Mouse (Mus musculus) midbrain, embryonic 11.5 days (tissue): ENCODE data around the gene Gm28048. TPM values are rescaled to one million over a fixed set of nuclear protein-coding genes. Genes with fewer than 3 reads are reported as not detected.

Experiments
- ATAC-seq: fragments of 200-750 bp; cut with Nextera tagmentation; 2 replicates; pipeline ENCODE4 v1.8.0; 2017; ENCODE audit warnings: moderate TSS enrichment, moderate library complexity; ENCODE audit not compliant: low FRiP score
- DNase-seq: peaks from one replicate; pipeline ENCODE4 v3.0.0; 2015; ENCODE audit warnings: low spot score; ENCODE audit errors: missing footprints
- H3K27ac ChIP-seq: fragments of 300-500 bp; sonication (generic); 2 replicates; pipeline ENCODE4 v1.5.1; 2014; ENCODE audit warnings: low read depth, low read length
- H3K27me3 ChIP-seq: fragments of 300-500 bp; sonication (generic); 2 replicates; pipeline ENCODE4 v1.6.1; 2014; ENCODE audit warnings: mild to moderate bottlenecking, low read length, moderate library complexity, mixed read lengths; ENCODE audit not compliant: control insufficient read depth, insufficient read depth
- H3K36me3 ChIP-seq: fragments of 300-500 bp; sonication (generic); 2 replicates; pipeline ENCODE4 v1.6.1; 2014; ENCODE audit warnings: mild to moderate bottlenecking, low read length, moderate library complexity, mixed read lengths; ENCODE audit not compliant: control insufficient read depth, insufficient read depth
- H3K4me1 ChIP-seq: fragments of 300-500 bp; sonication (generic); 2 replicates; pipeline ENCODE4 v1.6.1; 2014; ENCODE audit warnings: low read length; ENCODE audit not compliant: control insufficient read depth, insufficient read depth
- H3K4me2 ChIP-seq: fragments of 300-500 bp; sonication (generic); 2 replicates; pipeline ENCODE4 v1.6.1; 2014; ENCODE audit warnings: mild to moderate bottlenecking, moderate library complexity
- H3K4me3 ChIP-seq: fragments of 300-500 bp; sonication (generic); 2 replicates; pipeline ENCODE4 v1.5.1; 2014; ENCODE audit warnings: low read depth, low read length
- H3K9ac ChIP-seq: fragments of 300-500 bp; sonication (generic); 2 replicates; pipeline ENCODE4 v1.6.1; 2014; ENCODE audit warnings: low read length
- H3K9me3 ChIP-seq: fragments of 300-500 bp; sonication (generic); 2 replicates; pipeline ENCODE4 v1.6.1; 2016; ENCODE audit warnings: low read length; ENCODE audit not compliant: control insufficient read depth
- WGBS: fragments of 180-500 bp; shearing (Covaris S2); extraction: QIAGEN DNeasy Blood & Tissue Kit; methylation state at CpG from one replicate; pipeline ENCODE4 v1.1.7; 2014; 5-methylcytosine and 5-hydroxymethylcytosine counted together
- polyA plus RNA-seq: library from polyadenylated mRNA; unstranded; fragments of >200 nt; fragmentation: Nextera tagmentation; extraction: Ambion mirVana; gene quantifications from 2 replicates; pipeline ENCODE4 v1.2.1, GENCODE M21; 2014

The Gm28048 gene
- polyA plus RNA-seq: 5.2 and 5.6 TPM in 2 replicates

DNA sequence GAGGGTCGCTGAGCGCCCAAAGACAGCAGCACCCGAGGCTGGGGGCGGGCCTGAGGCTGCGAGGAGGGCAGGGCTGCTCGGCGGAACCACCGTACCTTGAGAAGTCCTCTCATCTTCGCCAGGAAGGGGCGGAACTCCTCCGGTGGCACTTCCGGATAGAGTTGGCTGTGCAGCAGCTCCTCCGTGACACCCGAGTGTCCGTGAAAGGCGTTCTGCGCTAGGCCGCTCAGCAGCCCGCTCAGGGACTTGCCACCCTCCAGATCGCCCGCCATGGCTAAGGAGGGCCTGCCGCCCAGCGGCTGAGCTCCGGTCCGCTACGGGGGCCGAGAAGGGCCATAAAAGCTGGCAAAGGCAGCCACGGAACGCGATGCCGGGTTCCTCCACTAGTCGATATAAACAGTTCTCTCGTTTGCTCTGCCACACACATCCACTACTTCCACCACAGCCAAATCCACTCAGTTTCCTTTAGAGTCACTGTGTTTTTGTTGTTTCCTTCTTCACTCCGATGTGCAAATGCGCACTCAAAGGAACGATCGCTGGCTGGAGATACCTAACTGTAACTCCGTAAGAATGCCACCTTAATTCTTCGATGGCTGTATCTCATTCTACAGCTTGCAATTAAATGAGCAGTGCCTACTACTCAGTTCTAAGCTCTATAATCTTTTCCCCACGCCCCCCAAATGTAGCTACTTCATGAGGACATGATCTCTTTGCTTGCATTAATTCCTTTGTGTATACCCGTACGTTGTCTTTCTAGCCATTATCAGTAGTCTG, at the start of gene Gm28048, which contains the start of gene Commd1:
Gm28048 (minus strand) TSS at position 107 of the 774 bp plus-strand sequence.
Commd1 (minus strand) TSS at position 399 of the 774 bp plus-strand sequence.
- ATAC-seq: peak; percentile 94
- 4% methylated on average over 42 of the region's 42 CpGs for WGBS

DNA sequence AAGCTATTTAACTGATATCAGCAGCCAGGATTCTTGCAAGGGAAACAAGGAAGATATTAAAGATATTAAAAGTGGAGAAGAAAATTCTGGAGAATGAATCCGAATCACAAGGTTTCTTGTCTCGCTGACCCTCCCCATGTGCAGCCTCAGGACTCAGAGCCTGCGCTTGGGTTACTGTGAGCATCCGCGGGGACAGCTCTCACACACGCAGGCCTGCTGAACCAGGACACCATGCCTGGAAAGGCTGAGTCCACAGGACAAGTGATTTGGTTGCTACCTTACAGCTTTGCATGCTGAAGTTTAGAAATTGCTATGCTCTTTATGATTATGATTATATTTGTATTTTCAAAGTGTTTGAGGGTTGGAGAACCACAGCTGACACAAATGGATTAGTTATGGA, 47.5 kb upstream of the Gm28048 start:
- no peak for ATAC-seq
- DNase-seq: no peak
- Histone ChIP-seq H3K27me3 (no peaks in the 10 kb centered on the region), H3K9me3 (no peaks in the 10 kb centered on the region), H3K27ac (no peak overlapping the region), H3K9ac (no peak overlapping the region), H3K4me1 (no peaks in the 10 kb centered on the region), H3K4me3 (no peak overlapping the region), H3K4me2 (no peak overlapping the region), H3K36me3 (no peaks in the 10 kb centered on the region)
- 83% methylated on average over 6 of the region's 6 CpGs for WGBS

More for the DNA sequence above, at the start of gene Gm28048, which contains the start of gene Commd1:
- H3K9me3 ChIP-seq: no peaks in the 10 kb centered on the region
- peak; percentile 100 for DNase-seq
- peak within 1 kb of the TSS; percentile 69 for H3K9ac ChIP-seq
- H3K27me3 ChIP-seq: no peaks in the 10 kb centered on the region
- H3K4me1 ChIP-seq: peaks cover 8% of the 10 kb centered on the region
- H3K4me3 ChIP-seq: peak within 1 kb of the TSS; percentile 56
- peak within 1 kb of the TSS; percentile 76 for H3K4me2 ChIP-seq
- H3K36me3 ChIP-seq: no peaks in the 10 kb centered on the region
- H3K27ac ChIP-seq: peak within 1 kb of the TSS; percentile 89

GRCm38 (mm10) chr11:23028957-23029356, 47.1 kb upstream of the Gm28048 start:
- Histone ChIP-seq H3K9ac (no peak overlapping the region), H3K9me3 (no peaks in the 10 kb centered on the region), H3K4me2 (no peak overlapping the region), H3K4me3 (no peak overlapping the region), H3K4me1 (no peaks in the 10 kb centered on the region), H3K36me3 (no peaks in the 10 kb centered on the region), H3K27ac (no peak overlapping the region), H3K27me3 (no peaks in the 10 kb centered on the region)
- no peak for DNase-seq
- 74% methylated on average over 3 of the region's 3 CpGs for WGBS
- ATAC-seq: no peak

DNA sequence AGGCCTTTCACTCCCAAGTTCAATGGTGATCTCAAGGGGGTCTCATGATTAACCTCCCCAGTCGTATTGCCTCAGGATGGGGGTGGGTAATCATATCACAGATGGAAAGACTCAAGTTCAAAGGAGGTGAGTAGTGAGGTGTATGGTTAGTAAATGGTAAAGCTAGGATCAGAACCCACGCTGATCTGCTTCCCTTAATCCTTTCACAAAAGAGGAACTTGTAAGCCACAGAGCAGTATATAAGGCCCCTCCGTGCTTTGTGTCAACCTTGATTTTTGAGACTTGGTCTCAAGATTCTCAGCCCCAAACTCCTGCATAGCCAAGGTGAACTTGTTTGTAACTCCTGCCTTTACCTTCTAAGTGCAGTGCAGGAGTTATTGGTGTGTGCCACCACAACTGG, 42.3 kb upstream of the Gm28048 start:
- Histone ChIP-seq H3K4me3 (no peak overlapping the region), H3K27ac (no peak overlapping the region), H3K9me3 (no peaks in the 10 kb centered on the region), H3K36me3 (no peaks in the 10 kb centered on the region), H3K9ac (no peak overlapping the region), H3K4me2 (no peak overlapping the region), H3K27me3 (no peaks in the 10 kb centered on the region), H3K4me1 (no peaks in the 10 kb centered on the region)
- 46% methylated on average over 3 of the region's 3 CpGs for WGBS
- ATAC-seq (no peak), DNase-seq (peak; percentile 23)

- no peak overlapping the region for H3K9ac ChIP-seq
- 91% methylated on average over 2 of the region's 2 CpGs for WGBS
Observed at GRCm38 (mm10) chr11:23023155-23023554, 41.3 kb upstream of the Gm28048 start.

GRCm38 (mm10) chr11:23020841-23021240, 39.0 kb upstream of the Gm28048 start:
- Histone ChIP-seq H3K27ac (no peak overlapping the region), H3K4me3 (no peak overlapping the region), H3K36me3 (no peaks in the 10 kb centered on the region), H3K9me3 (no peaks in the 10 kb centered on the region), H3K4me1 (no peaks in the 10 kb centered on the region), H3K4me2 (no peak overlapping the region), H3K27me3 (no peaks in the 10 kb centered on the region), H3K9ac (no peak overlapping the region)
- 92% methylated on average over 14 of the region's 14 CpGs for WGBS
- ATAC-seq (no peak), DNase-seq (peak; percentile 45)

More at GRCm38 (mm10) chr11:23023155-23023554, 41.3 kb upstream of the Gm28048 start:
- Histone ChIP-seq H3K4me2 (no peak overlapping the region), H3K36me3 (no peaks in the 10 kb centered on the region), H3K9me3 (no peaks in the 10 kb centered on the region), H3K27me3 (no peaks in the 10 kb centered on the region), H3K4me3 (no peak overlapping the region), H3K27ac (no peak overlapping the region), H3K4me1 (no peaks in the 10 kb centered on the region)
- ATAC-seq (no peak), DNase-seq (peak; percentile 37)

- DNase-seq: peak; percentile 81
- WGBS: 72% methylated on average over 24 of the region's 24 CpGs
- no peaks in the 10 kb centered on the region for H3K9me3 ChIP-seq
Observed at GRCm38 (mm10) chr11:23020116-23020770, 38.4 kb upstream of the Gm28048 start.

DNA sequence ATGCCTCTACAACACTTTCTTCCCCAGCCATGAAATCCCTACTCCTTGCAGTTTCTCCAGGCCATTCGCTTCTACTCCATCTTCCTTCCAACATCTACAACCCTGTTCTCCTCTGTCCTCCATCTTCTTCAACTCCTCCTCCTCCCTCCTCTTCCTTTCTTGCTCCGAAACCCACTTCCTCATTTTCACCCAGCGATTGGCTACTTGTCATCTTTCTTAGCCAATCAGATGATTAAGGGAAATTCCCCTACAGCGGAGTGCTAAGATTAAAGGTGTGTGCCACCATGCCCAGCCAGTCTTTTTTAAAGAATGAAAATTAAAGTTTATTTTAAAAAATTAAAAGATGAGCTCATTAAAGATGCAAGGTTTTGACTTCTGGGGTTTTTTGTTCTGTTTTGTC, 36.1 kb upstream of the Gm28048 start:
- H3K36me3 ChIP-seq: no peaks in the 10 kb centered on the region
- no peaks in the 10 kb centered on the region for H3K9me3 ChIP-seq
- DNase-seq: peak; percentile 60
- H3K4me3 ChIP-seq: no peak overlapping the region
- no peak overlapping the region for H3K4me2 ChIP-seq
- no peak overlapping the region for H3K9ac ChIP-seq
- H3K27me3 ChIP-seq: no peaks in the 10 kb centered on the region
- H3K4me1 ChIP-seq: no peaks in the 10 kb centered on the region
- ATAC-seq: no peak
- WGBS: 94% methylated on average over 4 of the region's 4 CpGs
- no peak overlapping the region for H3K27ac ChIP-seq

More at GRCm38 (mm10) chr11:23020116-23020770, 38.4 kb upstream of the Gm28048 start:
- Histone ChIP-seq H3K4me3 (no peak overlapping the region), H3K4me2 (no peak overlapping the region), H3K9ac (no peak overlapping the region), H3K36me3 (no peaks in the 10 kb centered on the region), H3K4me1 (no peaks in the 10 kb centered on the region), H3K27me3 (no peaks in the 10 kb centered on the region), H3K27ac (no peak overlapping the region)
- no peak for ATAC-seq

DNA sequence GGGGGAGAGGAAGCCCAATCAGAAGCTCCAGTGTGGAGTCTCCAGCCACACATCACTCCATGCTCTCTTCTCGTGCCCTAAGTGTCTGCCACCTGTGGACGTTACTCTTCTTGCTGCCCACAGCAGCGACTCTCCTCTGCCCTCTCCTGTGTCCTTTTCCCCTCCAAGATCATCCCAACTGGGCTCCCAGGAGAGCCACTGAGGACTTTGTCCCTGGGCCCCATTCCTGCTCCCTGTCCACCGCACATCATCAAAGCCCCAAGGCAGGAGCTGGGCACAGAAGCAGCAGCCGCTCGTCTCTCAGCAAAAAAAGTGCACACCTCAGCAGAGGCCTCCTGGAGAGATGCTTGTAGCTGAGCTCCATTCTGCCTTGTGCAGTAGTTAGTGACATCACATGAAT, 33.1 kb upstream of the Gm28048 start:
- no peaks in the 10 kb centered on the region for H3K4me1 ChIP-seq

More for the DNA sequence above, 33.1 kb upstream of the Gm28048 start:
- Histone ChIP-seq H3K27me3 (no peaks in the 10 kb centered on the region), H3K4me3 (no peak overlapping the region), H3K27ac (no peak overlapping the region), H3K36me3 (no peaks in the 10 kb centered on the region), H3K9ac (no peak overlapping the region), H3K4me2 (no peak overlapping the region), H3K9me3 (no peaks in the 10 kb centered on the region)
- WGBS: 82% methylated on average over 6 of the region's 6 CpGs
- ATAC-seq (no peak), DNase-seq (peak; percentile 57)
